Comparison of ENCODE assay signal across 1 mouse cellular context in genomic region chr3:96629729-96630600, GRCm38 (mm10).
TF ChIP-seq lines count a peak whose summit lies in the region.

TSS of gene Rbm8a (plus strand) at chr3:96629933.

TF ChIP-seq in CH12.LX, 34 proteins besides CTCF, POLR2A, EP300 and RAD21 (continued from another document):
- TF ChIP-seq ELF1 (IDR thresholded peaks at IDR 0.05; ENCODE audit: low read depth, low read length) (peak; percentile 67), ZC3H11A (IDR thresholded peaks at IDR 0.05; ENCODE audit: low read depth, low read length) (no peak), CHD2 (IDR thresholded peaks at IDR 0.05; ENCODE audit: low read length) (peak; percentile 85), PAX5 (IDR thresholded peaks at IDR 0.05; ENCODE audit: low read length) (no peak), MAX (IDR thresholded peaks at IDR 0.05; ENCODE audit: low read length) (peak; percentile 65), MYC (IDR thresholded peaks at IDR 0.05; ENCODE audit: low read depth, low read length) (peak; percentile 87), CHD1 (IDR thresholded peaks at IDR 0.05; ENCODE audit: low read depth, low read length) (no peak), KAT2A (IDR thresholded peaks at IDR 0.05; ENCODE audit: insufficient replicate concordance, low read length) (peak; percentile 88; the same call in 1 of the 2 replicates), MEF2A (IDR thresholded peaks at IDR 0.05; ENCODE audit: borderline replicate concordance, low read depth, low read length) (peak; percentile 78; the same call in 1 of the 2 replicates), ZKSCAN1 (IDR thresholded peaks at IDR 0.05; ENCODE audit: borderline replicate concordance, low read depth, low read length) (no peak), USF2 (conservative IDR thresholded peaks at IDR 0.05; ENCODE audit: low read depth, low read length) (no peak), TBP (conservative IDR thresholded peaks at IDR 0.05; ENCODE audit: low read depth, low read length) (peak; percentile 89)
